Mouse (Mus musculus): Measurements from ENCODE around the gene Ppp1r32. TPM values are rescaled to one million over a fixed set of nuclear protein-coding genes. Genes with fewer than 3 reads are reported as not detected.

Ppp1r32 gene
- polyA plus RNA-seq, 1 experiment = 0.04 TPM

GRCm38 (mm10) chr19:10458096-10458495, 24.6 kb downstream of the Ppp1r32 start:
- Histone ChIP-seq H3K27me3 (ENCODE audit: control insufficient read depth, insufficient read depth, insufficient read length) (peaks cover 30% of the 10 kb centered on the region), H3K79me2 (ENCODE audit: control insufficient read depth, insufficient read depth) (no peaks in the 10 kb centered on the region), H3K4me3 (ENCODE audit: insufficient read depth, poor library complexity, severe bottlenecking) (no peak overlapping the region), H3ac (ENCODE audit: control insufficient read depth, insufficient read length, low read depth) (no peak overlapping the region), H3K79me3 (ENCODE audit: low read depth) (no peaks in the 10 kb centered on the region), H3K36me3 (ENCODE audit: control insufficient read depth, insufficient read depth) (no peaks in the 10 kb centered on the region)
- TF ChIP-seq CEBPB (IDR thresholded peaks at IDR 0.05; ENCODE audit: low read depth) (no peak), MYOG (IDR thresholded peaks at IDR 0.05; ENCODE audit: control insufficient read depth, extremely low read depth, insufficient read length) (no peak), MAX (IDR thresholded peaks at IDR 0.05) (no peak), CTCF (IDR thresholded peaks at IDR 0.05; ENCODE audit: control insufficient read depth, insufficient read depth, insufficient read length) (no peak), USF1 (IDR thresholded peaks at IDR 0.05; ENCODE audit: low read depth) (no peak), MYOD1 (IDR thresholded peaks at IDR 0.05; ENCODE audit: control insufficient read depth, insufficient read length, low read depth) (no peak), FOSL1 (IDR thresholded peaks at IDR 0.05; ENCODE audit: insufficient read depth, low read length, poor library complexity, severe bottlenecking) (no peak)

- H3K79me2 ChIP-seq (ENCODE audit: control insufficient read depth, insufficient read depth) = no peaks in the 10 kb centered on the region
- H3K36me3 ChIP-seq (ENCODE audit: control insufficient read depth, insufficient read depth) = no peaks in the 10 kb centered on the region
- H3K4me3 ChIP-seq (ENCODE audit: insufficient read depth, poor library complexity, severe bottlenecking) = no peak overlapping the region
- H3K27me3 ChIP-seq (ENCODE audit: control insufficient read depth, insufficient read depth, insufficient read length) = peaks cover 34% of the 10 kb centered on the region
- H3ac ChIP-seq (ENCODE audit: control insufficient read depth, insufficient read length, low read depth) = peak overlapping the region; percentile 22
- no peaks in the 10 kb centered on the region for H3K79me3 ChIP-seq (ENCODE audit: low read depth)
- no peak for TF ChIP-seq CTCF (IDR thresholded peaks at IDR 0.05; ENCODE audit: control insufficient read depth, insufficient read depth, insufficient read length)
- no peak for TF ChIP-seq MAX (IDR thresholded peaks at IDR 0.05)
- no peak for TF ChIP-seq FOSL1 (IDR thresholded peaks at IDR 0.05; ENCODE audit: insufficient read depth, low read length, poor library complexity, severe bottlenecking)
- TF ChIP-seq MYOD1 (IDR thresholded peaks at IDR 0.05; ENCODE audit: control insufficient read depth, insufficient read length, low read depth) = no peak
- no peak for TF ChIP-seq CEBPB (IDR thresholded peaks at IDR 0.05; ENCODE audit: low read depth)
- TF ChIP-seq USF1 (IDR thresholded peaks at IDR 0.05; ENCODE audit: low read depth) = no peak
- TF ChIP-seq MYOG (IDR thresholded peaks at IDR 0.05; ENCODE audit: control insufficient read depth, extremely low read depth, insufficient read length) = no peak
Measured at GRCm38 (mm10) chr19:10457484-10457800, 25.3 kb downstream of the Ppp1r32 start.

GRCm38 (mm10) chr19:10456752-10457483, 25.8 kb downstream of the Ppp1r32 start, which contains the start of gene Lrrc10b:
Gene Lrrc10b (minus strand): TSS chr19:10457473.
- H3K27me3 ChIP-seq (ENCODE audit: control insufficient read depth, insufficient read depth, insufficient read length) = peaks cover 34% of the 10 kb centered on the region
- no peaks in the 10 kb centered on the region for H3K79me2 ChIP-seq (ENCODE audit: control insufficient read depth, insufficient read depth)
- peak within 1 kb of the TSS; percentile 11 for H3K4me3 ChIP-seq (ENCODE audit: insufficient read depth, poor library complexity, severe bottlenecking)
- H3K79me3 ChIP-seq (ENCODE audit: low read depth) = no peaks in the 10 kb centered on the region
- peak within 1 kb of the TSS; percentile 22 for H3ac ChIP-seq (ENCODE audit: control insufficient read depth, insufficient read length, low read depth)
- TF ChIP-seq CEBPB (IDR thresholded peaks at IDR 0.05; ENCODE audit: low read depth) (no peak), FOSL1 (IDR thresholded peaks at IDR 0.05; ENCODE audit: insufficient read depth, low read length, poor library complexity, severe bottlenecking) (no peak), MYOD1 (IDR thresholded peaks at IDR 0.05; ENCODE audit: control insufficient read depth, insufficient read length, low read depth) (no peak), USF1 (IDR thresholded peaks at IDR 0.05; ENCODE audit: low read depth) (no peak), MYOG (IDR thresholded peaks at IDR 0.05; ENCODE audit: control insufficient read depth, extremely low read depth, insufficient read length) (no peak), CTCF (IDR thresholded peaks at IDR 0.05; ENCODE audit: control insufficient read depth, insufficient read depth, insufficient read length) (no peak)
- H3K36me3 ChIP-seq (ENCODE audit: control insufficient read depth, insufficient read depth) = no peaks in the 10 kb centered on the region

GRCm38 (mm10) chr19:10455437-10455806, 27.3 kb downstream of the Ppp1r32 start:
- no peak for TF ChIP-seq CTCF (IDR thresholded peaks at IDR 0.05; ENCODE audit: control insufficient read depth, insufficient read depth, insufficient read length)
- no peak for TF ChIP-seq USF1 (IDR thresholded peaks at IDR 0.05; ENCODE audit: low read depth)
- no peak for TF ChIP-seq FOSL1 (IDR thresholded peaks at IDR 0.05; ENCODE audit: insufficient read depth, low read length, poor library complexity, severe bottlenecking)
- no peak for TF ChIP-seq MYOG (IDR thresholded peaks at IDR 0.05; ENCODE audit: control insufficient read depth, extremely low read depth, insufficient read length)
- Histone ChIP-seq H3K79me3 (ENCODE audit: low read depth) (no peaks in the 10 kb centered on the region), H3K79me2 (ENCODE audit: control insufficient read depth, insufficient read depth) (no peaks in the 10 kb centered on the region), H3K36me3 (ENCODE audit: control insufficient read depth, insufficient read depth) (no peaks in the 10 kb centered on the region), H3K4me3 (ENCODE audit: insufficient read depth, poor library complexity, severe bottlenecking) (no peak overlapping the region), H3ac (ENCODE audit: control insufficient read depth, insufficient read length, low read depth) (no peak overlapping the region), H3K27me3 (ENCODE audit: control insufficient read depth, insufficient read depth, insufficient read length) (peaks cover 30% of the 10 kb centered on the region)

- peaks cover 30% of the 10 kb centered on the region for H3K27me3 ChIP-seq (ENCODE audit: control insufficient read depth, insufficient read depth, insufficient read length)
- H3K4me3 ChIP-seq (ENCODE audit: insufficient read depth, poor library complexity, severe bottlenecking) = no peak overlapping the region
- no peaks in the 10 kb centered on the region for H3K79me2 ChIP-seq (ENCODE audit: control insufficient read depth, insufficient read depth)
- no peak for TF ChIP-seq MAX (IDR thresholded peaks at IDR 0.05)
- TF ChIP-seq MYOG (IDR thresholded peaks at IDR 0.05; ENCODE audit: control insufficient read depth, extremely low read depth, insufficient read length) = no peak
- no peak for TF ChIP-seq CTCF (IDR thresholded peaks at IDR 0.05; ENCODE audit: control insufficient read depth, insufficient read depth, insufficient read length)
- H3K79me3 ChIP-seq (ENCODE audit: low read depth) = no peaks in the 10 kb centered on the region
- H3K36me3 ChIP-seq (ENCODE audit: control insufficient read depth, insufficient read depth) = no peaks in the 10 kb centered on the region
- no peak overlapping the region for H3ac ChIP-seq (ENCODE audit: control insufficient read depth, insufficient read length, low read depth)
Measured at GRCm38 (mm10) chr19:10454718-10455436, 27.9 kb downstream of the Ppp1r32 start.
